Mouse (Mus musculus): ENCODE results near the gene Ephb2.

- TF ChIP-seq POLR2A (IDR thresholded peaks at IDR 0.05; ENCODE audit: low read depth, low read length) (no peak), CTCF (IDR thresholded peaks at IDR 0.05; ENCODE audit: extremely low read depth, insufficient read depth, insufficient read length, insufficient replicate concordance) (no peak)
Observed at GRCm38 (mm10) chr4:136721937-136722336, 113.9 kb downstream of the Ephb2 start.

All from spleen, adult 2 months (tissue).